Mouse (Mus musculus) heart, adult 18-20 months (tissue): Measurements from ENCODE around the gene Slc38a7. TPM values are rescaled to one million over a fixed set of nuclear protein-coding genes. Genes with fewer than 3 reads are reported as not detected.
"Not testable (repeated sequence)": the region's sequence is repeated elsewhere in the genome, so short reads cannot be mapped to it uniquely, and the experiment has no call there.

Experiments used
- DNase-seq, 2 experiments: peaks; one replicate each; pipeline ENCODE4 v3.0.0; 2021 to 2022; ENCODE audit warnings: mixed read lengths in 1 of 2
- long read RNA-seq, 2 experiments: library from polyadenylated mRNA; stranded (forward); transcript quantifications; one replicate each; pipeline ENCODE4 v2.0.0; 2021
- total RNA-seq, 2 experiments: library from RNA; stranded (reverse); gene quantifications; 2 replicates each; pipeline ENCODE4 v1.2.3; 2021

Slc38a7 gene
- total RNA-seq, result 10 to 100 TPM; 10.7 to 11.3 TPM
- long read RNA-seq, experiment 1, transcript Slc38a7-204 (12 exons, 3,315 nt), result major isoform, 9 of 15 reads
- long read RNA-seq, experiment 1, partial matches to known transcripts, result 2 of 15 reads
- long read RNA-seq, experiment 1, other reads (novel, unspliced or antisense), result 4 of 15 reads
- long read RNA-seq, experiment 2, partial matches to known transcripts, result 2 of 5 reads
- long read RNA-seq, experiment 2, other reads (novel, unspliced or antisense), result 1 of 5 reads

- peak; percentile 88 to 93 for DNase-seq
Measured at GRCm38 (mm10) chr8:95853102-95853843, at the start of gene Slc38a7. Gene Slc38a7, minus strand, starts transcription at chr8:95853539.

- DNase-seq, result no peak
Measured at GRCm38 (mm10) chr8:95901864-95902263, 48.5 kb upstream of the Slc38a7 start.

GRCm38 (mm10) chr8:95893701-95894100 is 40.4 kb upstream of the Slc38a7 start:
- DNase-seq, result no peak

DNA sequence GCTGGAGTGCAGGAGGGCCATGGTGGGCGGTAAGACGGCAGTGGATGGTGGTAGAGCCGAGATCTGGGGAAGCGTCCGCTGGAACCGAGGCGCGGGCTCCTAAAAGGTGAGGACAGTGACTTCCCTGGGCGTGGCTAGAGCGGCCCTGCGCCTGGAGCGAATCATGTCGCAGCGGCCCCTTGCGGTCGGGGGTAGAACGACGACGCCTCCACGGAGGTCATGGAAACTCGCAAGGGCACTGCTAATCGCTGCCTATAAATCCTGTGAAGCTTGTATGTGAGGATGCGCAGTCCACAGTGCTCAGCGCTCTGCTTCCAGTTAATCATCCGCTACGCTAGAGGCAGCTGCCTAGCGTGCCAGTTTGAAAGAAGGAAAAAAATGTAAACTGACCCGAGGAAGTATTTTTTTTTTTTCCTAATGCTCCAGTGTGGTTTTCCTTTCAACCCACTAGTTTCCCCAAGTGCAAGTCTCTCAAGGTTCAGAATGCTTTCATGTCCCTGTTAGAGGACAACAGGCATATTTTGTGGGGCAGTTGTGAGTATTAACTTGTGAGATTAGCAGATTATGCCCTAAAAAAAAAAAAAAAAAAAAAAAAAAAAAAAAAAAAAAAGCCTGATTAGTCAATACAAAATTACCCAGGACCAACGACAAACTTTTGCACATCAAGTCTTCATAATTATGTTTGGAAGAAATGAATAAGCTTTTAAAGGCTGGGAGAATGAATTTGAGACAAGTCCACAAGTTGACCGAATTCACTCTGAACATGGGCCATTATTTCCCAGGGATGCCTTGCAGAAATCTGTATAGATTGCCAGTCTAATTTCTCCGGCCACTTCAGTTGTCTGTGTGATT is 35.2 kb upstream of the Slc38a7 start, which contains the start of gene Got2:
Gene Got2 (minus strand): TSS at position 263 of the 852 bp plus-strand sequence.
- peak; percentile 92 to 97 for DNase-seq

DNA sequence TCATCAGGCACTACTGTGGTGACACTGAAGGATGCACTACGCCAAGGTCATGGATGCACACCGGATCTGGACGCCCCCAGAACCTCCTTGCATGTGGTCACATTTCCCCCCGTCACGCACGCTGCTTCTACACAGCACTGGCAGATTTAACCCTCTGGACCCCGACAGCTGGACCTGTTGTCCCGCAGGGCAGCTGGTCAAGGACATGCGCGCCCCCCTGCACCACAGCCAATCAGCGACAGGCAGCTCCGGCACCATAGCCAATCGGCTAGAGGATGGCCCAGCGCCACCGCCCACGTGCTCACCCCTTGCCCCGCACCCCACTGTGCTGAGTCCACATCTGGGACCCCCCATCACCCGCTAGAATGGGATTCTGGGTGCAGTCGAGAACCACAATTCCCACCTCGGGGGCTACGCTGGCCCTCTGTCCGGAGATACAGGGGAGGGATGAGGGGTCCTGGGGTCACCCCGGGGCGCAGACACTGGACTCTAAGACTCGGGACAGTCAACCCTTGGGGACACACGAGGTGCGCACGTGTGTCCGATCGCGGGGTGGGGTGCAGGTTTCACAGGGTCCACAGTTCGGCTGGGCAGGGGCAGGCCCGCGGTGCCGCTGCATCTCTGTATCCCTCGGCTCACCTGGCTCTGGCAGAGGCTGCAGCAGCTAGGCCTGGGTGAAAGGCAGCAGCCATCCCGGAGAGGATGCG is 34.4 kb upstream of the Slc38a7 start:
- DNase-seq, result peak; percentile 90 to 91

DNA sequence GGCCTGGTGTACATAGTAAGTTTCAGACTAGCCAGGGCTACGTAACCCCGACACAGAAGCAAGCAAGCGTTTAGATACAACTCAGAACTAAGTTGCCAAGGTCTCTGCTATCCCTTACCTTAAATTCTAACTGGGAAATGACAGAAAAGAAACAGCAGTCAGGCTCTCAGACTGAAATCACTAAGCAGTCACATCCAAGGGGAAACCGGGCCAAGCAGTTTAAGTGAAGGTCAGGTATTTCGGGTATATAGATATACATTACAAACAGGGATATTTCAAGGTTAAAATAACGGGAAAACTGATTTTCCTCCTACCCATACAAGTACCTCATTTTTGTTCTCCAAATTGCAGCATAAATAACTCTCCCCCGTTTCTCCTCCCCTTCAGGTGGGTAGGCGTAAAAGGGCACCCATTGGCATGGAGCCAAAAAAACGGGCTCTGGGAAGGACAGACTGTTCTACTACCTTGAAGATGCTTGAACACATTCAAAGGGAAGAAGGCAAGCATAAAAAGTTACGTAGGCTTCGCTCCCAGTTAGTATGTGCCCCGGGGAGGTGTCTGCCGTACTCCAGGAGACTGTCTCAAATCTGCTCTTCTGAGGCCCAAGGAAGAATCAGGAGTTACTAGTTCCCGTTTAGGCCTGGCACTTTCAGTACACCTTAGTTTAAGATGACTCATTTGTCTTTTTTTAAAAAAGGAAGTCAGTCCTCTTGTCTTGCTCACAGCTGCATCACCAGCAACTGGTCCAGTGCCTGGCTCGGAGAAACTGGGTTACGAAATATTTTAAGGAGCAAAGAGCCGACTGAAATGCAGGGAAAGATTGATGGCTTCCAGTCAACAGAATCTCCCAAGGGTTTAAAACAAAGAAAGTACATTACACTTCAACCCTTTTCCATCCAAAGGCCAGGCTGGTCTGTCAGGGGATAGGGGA is 33.6 kb upstream of the Slc38a7 start:
- peak; percentile 63 to 71 for DNase-seq

GRCm38 (mm10) chr8:95885966-95886365 is 32.6 kb upstream of the Slc38a7 start:
- no peak for DNase-seq

- no peak for DNase-seq
Measured at GRCm38 (mm10) chr8:95885271-95885841, 32.0 kb upstream of the Slc38a7 start.

GRCm38 (mm10) chr8:95884491-95884890 is 31.2 kb upstream of the Slc38a7 start:
- DNase-seq, result peak in 1 of 2 experiments; percentile 17

DNA sequence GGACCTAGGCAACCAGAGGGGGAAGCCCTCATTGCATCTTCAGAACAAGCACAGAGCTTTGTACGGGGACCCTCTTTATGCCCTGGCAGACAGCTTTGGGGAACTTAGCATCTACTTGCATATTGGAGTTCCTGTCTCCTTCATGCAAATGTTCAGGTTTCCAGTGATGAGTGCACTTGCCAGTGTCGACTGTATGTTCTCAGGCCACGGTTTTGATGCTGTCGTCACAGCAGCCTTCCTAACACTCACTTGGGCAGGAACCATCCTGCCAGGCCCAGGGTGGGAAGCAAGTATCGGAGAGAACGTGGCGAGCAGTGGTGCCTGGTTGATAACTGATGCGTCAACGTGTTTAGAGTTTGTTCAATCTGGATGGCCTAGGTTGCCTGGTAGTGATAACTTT is 28.9 kb upstream of the Slc38a7 start:
- DNase-seq, result no peak

GRCm38 (mm10) chr8:95881576-95881975 is 28.2 kb upstream of the Slc38a7 start:
- no peak for DNase-seq

- DNase-seq, result no peak
Measured at GRCm38 (mm10) chr8:95879823-95880222, 26.5 kb upstream of the Slc38a7 start.

- peak; percentile 68 to 71 for DNase-seq
Measured at GRCm38 (mm10) chr8:95878176-95878962, 25.0 kb upstream of the Slc38a7 start.

GRCm38 (mm10) chr8:95875270-95875669 is 21.9 kb upstream of the Slc38a7 start:
- DNase-seq, result peak; percentile 49 to 61

DNA sequence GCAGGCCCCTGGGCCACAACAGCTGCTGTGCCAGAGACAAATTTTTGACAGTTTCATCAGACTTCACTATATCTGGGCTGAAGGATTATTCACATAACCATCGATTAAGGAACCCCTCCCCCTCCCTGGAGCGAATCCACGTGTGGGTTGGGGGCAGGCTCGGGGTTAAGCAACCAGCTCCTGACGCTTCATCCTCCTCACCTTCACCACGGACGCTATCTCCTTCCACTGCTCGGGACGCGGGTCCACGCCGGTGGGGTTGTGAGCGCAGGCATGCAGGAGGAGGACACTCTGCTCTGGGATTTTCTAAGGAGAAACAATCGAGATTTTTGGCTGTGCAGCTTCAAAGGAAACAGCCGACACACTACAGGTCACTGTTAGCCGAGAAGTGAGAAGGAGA is 18.4 kb upstream of the Slc38a7 start:
- DNase-seq, result no peak

DNA sequence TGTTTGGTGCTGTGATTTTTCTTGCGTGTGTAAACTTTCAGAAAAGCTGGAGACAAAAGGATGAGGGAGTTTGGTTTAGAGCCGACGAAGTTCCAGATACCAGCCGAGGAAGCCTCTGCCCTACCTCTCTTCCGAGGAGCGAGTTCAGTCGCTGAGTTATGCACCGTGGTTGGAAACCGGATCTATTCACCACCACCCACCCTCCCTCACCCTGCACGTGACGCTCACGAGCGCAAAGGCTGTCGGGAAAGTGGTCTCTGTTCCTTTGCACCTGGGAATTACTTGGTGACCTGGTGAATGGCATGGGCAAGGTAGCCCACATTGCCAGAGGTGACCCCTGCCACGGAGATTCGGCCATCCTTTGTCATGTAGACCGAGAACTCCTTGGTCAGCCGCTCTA is 11.5 kb upstream of the Slc38a7 start:
- DNase-seq, result not testable (repeated sequence)

- not testable (repeated sequence) for DNase-seq
Measured at GRCm38 (mm10) chr8:95863761-95864440, 10.6 kb upstream of the Slc38a7 start.

GRCm38 (mm10) chr8:95854174-95854573 is 835 bp upstream of the Slc38a7 start:
- DNase-seq, result no peak

DNA sequence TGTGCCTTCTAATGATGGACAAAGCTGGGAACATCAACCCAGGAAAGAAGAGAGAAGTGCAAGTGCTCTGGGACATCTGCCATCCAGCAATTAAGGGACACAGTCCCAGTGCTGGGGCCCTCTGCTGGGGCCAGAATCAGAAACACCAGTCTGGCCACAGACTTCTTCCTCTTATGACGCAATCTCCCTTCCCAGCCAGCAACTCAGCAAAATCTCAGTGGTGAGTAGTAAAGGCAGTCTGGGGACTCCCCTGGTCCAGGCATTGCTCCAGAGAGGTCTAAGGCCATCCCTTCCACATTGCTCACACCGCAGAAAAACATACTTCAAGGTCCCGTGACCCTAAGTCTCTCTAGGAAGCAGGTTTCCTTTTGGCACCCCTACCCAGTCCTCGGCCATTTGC is 1.0 kb downstream of the Slc38a7 start:
- peak; percentile 67 to 77 for DNase-seq
